Mouse (Mus musculus): ENCODE measurements around the gene Ephb1. TPM values are rescaled to one million over a fixed set of nuclear protein-coding genes. Genes with fewer than 3 reads are reported as not detected.

The Ephb1 gene
- total RNA-seq, 2 experiments from 2014 or later, result 0.66 to 0.78 TPM

DNA sequence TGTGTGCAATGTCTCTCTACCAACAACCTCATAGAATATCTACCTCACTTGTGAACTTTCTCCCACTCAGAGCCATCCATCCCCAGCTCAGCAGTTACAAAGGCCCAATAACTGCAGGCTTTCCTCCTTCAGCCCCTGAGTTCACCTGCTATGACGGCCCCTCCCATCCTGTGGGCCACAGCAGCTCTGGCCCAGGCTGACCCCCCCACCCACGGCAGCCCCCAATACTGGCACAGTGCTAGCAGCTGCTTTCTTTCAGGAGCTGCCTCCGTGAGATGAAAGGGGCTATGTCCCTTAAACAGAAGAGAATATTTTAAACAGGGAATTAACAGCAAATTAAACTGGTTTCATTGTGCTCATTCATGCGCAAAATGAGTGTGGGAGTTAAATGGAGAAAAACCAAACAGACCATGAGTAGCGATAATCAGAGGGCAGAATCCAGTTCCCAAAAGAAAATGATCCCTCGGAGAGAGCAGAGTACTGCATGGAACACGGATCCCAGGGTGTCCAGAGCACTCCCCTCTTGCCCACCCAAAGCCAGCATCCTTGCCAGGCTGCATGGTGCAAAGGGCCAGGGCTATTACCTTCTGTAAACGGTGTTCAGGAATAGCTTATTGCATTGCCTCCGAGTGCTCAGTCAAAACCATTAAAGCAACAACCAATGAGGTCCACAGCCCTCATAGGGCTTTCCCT lies 105.2 kb downstream of the Ephb1 start:
- DNase-seq (ENCODE audit: low spot score), result no peak

DNA sequence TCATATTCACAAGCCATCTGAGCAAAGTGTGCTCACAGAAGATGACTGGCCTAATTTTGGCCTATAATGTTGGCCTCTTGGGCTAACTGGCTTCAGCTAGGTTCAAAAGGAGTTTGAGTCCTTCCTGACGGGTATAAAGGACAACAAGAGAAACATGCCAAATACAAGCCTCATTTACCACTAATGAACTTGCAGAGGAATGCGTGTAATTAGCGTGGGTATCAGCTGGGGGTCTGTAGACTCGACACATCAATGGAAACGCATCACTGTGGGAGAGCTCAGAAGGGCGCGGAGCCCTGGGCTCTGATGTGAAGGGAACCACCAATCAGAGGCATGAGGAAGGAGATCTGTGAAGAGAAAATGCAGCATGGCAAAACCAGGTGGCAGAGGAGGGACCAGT lies 108.9 kb downstream of the Ephb1 start:
- no peak for DNase-seq (ENCODE audit: low spot score)

GRCm38 (mm10) chr9:102243296-102243695 lies 111.2 kb downstream of the Ephb1 start:
- no peak for DNase-seq (ENCODE audit: low spot score)

GRCm38 (mm10) chr9:102241546-102241945 lies 112.9 kb downstream of the Ephb1 start:
- no peak for DNase-seq (ENCODE audit: low spot score)

DNA sequence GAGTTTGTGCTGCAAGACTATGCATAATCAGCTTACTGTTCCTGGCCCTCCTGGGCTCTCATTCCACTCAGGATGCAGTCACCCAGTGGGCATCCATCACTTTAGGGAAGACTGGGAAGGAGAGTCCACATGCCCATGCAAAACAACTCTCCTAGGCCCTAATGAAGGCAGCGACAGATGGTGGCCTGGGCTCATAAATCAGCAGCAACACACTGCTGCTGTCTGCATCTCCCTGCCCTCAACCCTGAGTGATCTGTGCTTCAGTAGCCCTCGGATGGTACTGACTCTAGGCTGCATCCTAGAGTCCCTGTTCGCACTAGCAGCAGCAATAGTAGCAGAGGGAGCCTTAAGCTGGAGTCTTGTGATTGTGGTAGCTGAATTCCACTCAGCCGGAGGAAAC lies 114.3 kb downstream of the Ephb1 start:
- DNase-seq (ENCODE audit: low spot score), result no peak

DNA sequence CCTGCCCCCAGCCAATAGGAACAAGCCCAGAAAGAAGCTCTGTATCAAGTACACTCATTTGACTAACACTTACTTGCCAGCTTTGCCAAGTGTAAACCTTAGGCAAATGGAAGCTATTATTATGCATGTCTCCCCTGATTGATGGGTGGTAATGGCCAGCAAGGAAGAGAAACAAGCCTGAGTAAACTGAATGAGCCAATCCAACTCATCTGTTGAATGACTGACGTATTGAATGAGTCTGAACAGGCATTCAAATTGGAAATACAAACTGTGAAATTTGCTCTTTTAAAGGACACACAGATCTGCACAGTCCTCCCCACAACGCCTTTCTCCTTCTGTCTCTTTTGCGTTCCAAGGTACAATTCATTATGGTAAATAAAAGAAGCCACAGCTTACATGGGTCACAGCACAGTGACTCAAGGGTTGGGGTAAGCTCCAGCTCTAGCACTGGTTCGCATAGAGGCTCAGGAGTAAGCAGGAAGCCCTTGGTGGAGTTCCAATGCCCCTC lies 119.0 kb downstream of the Ephb1 start:
- no peak for DNase-seq (ENCODE audit: low spot score)

GRCm38 (mm10) chr9:102231248-102231647 lies 123.2 kb downstream of the Ephb1 start:
- no peak for DNase-seq (ENCODE audit: low spot score)

DNA sequence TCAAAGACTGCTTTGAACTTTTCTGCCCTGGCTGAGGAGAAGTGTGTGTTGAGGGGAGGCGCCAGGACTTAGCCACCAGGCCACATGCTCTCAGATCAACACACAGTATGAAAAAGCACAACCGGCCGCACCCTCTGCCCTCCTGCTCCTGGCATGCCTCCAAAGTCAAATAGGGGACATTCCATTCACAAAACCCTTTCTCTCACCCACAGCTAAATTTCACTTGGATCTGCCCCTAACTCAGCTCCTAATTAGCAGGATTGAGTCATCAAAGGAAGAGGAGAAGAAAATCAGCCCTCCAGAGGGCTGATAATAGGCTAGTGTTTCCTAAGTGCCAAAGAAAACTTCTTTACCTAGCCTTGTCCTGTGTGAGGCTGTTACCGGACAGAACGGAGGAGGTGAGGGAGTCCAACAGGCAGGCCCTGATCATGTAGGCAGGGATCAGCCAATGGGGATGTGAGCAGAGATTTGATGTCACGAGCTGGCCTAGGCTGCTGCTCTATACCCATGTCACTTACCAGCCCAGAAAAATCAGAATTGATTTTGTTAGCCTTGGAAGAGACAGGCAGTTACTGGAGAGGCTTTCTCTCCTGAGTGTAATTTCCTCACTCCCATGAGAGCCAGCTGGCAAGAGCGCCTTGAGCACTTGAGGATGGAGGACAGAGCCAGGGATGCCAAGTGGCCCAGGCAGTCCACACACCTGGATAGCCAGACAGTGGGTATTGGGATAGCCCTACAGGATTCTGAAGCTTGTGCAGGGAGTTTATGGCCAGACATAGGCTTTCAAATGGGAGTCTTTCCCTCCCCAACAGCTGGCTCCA lies 137.5 kb downstream of the Ephb1 start:
- DNase-seq (ENCODE audit: low spot score), result no peak

- no peak for DNase-seq (ENCODE audit: low spot score)
Measured at GRCm38 (mm10) chr9:102212036-102212383, 142.5 kb downstream of the Ephb1 start.

DNA sequence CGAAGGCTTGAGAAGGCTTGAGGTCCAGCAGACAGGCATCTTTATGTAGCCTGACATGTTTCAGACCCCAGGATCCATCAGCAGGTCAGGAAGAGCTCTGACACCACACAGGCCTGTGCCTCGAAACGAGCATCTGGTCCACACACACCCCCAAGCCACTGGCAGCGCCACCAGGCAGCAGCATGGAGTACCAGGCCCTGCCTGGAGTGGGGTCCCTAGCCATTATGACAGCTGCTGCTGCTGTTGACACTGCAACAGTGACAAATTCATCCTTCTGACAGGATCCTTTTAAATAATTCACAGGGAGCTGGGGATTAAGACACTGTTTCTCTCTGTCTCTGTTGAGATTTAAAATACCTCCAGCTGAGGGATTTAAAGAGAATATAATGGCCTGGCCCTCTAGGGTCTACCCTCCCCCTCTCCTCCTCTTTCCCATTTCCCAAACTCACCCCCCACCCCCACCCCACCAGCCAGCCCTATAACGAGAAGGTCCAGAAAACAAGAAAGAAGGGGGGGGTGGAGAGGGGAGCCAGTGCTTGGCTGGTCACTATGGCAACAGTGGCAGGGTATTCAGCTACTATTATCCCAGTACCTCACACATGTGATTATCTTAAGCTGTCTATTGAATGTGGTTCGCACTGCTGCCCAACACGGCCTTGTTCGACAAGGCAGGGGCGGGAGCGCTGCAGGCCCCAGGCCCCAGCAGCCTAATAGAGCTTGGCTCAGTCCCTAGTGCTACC lies 143.0 kb downstream of the Ephb1 start:
- DNase-seq (ENCODE audit: low spot score), result no peak

DNA sequence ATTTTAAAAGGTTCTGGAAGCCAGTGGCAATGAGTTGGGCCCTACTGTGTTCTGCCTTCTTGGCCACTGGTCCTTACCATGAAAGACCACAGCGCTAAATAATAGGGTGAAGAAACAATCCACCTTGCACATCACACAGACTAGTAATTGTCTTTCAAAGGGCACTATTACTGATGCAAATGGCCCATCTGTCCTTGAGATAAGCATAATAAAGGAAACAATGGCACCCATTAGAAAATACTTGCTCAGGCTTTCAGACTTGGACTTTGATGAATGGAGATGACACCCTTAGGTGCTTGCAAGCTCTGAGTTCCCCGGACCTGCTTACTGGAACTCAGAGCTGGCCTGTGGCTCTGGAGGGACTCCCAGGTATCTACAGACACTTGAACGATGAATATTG lies 149.0 kb downstream of the Ephb1 start:
- no peak for DNase-seq (ENCODE audit: low spot score)

DNA sequence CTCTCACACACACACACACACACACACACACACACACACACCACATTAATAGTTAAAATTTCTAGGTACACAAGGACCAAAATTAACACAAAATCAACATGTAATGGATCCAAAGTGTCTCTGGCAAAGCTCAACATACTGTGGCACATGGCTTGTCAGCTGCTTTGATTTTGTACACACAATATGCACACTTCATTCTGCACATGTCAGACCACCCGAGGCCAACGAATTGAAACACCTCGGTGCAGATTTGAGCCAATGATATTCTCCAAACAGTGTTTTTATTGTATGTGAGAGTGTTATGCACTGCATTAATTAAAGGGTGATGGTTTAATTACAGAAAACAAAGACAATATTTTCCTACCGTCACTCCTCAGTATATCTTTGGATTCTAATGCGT lies 152.6 kb downstream of the Ephb1 start:
- no peak for DNase-seq (ENCODE audit: low spot score)

- DNase-seq (ENCODE audit: low spot score), result no peak
Measured at GRCm38 (mm10) chr9:102196856-102197255, 157.6 kb downstream of the Ephb1 start.

GRCm38 (mm10) chr9:102194063-102194462 lies 160.4 kb downstream of the Ephb1 start:
- no peak for DNase-seq (ENCODE audit: low spot score)

GRCm38 (mm10) chr9:102192724-102193685 lies 161.5 kb downstream of the Ephb1 start:
- no peak for DNase-seq (ENCODE audit: low spot score)

DNA sequence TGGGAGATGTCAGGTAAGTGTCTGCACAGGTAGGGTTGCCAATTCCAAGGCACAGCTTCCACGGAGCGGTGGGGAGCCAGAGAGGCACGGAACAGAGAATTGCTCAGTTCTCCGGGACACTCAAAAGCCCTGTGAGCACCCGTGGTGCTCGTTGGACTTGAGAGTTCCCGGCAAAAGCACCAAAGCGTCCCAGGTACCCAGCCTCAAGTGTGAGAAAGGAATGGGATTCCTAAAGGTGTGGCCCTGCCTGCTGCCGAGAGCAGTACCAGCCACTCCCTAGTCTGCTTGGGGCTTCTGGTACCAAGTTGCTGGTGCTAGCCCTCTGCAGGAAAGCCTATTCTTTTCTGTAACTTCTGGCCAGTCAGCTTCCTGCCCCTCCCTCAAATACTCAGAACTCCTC lies 164.4 kb downstream of the Ephb1 start:
- no peak for DNase-seq (ENCODE audit: low spot score)

- DNase-seq (ENCODE audit: low spot score), result peak; percentile 18
Measured at GRCm38 (mm10) chr9:102189406-102189805, 165.1 kb downstream of the Ephb1 start.

- DNase-seq (ENCODE audit: low spot score), result no peak
Measured at GRCm38 (mm10) chr9:102183663-102184274, 170.7 kb downstream of the Ephb1 start.

GRCm38 (mm10) chr9:102181810-102182490 lies 172.5 kb downstream of the Ephb1 start:
- DNase-seq (ENCODE audit: low spot score), result peak; percentile 45

- no peak for DNase-seq (ENCODE audit: low spot score)
Measured at GRCm38 (mm10) chr9:102181276-102181675, 173.2 kb downstream of the Ephb1 start.
